Mouse (Mus musculus): Measurements from ENCODE around the gene Suds3.

DNA sequence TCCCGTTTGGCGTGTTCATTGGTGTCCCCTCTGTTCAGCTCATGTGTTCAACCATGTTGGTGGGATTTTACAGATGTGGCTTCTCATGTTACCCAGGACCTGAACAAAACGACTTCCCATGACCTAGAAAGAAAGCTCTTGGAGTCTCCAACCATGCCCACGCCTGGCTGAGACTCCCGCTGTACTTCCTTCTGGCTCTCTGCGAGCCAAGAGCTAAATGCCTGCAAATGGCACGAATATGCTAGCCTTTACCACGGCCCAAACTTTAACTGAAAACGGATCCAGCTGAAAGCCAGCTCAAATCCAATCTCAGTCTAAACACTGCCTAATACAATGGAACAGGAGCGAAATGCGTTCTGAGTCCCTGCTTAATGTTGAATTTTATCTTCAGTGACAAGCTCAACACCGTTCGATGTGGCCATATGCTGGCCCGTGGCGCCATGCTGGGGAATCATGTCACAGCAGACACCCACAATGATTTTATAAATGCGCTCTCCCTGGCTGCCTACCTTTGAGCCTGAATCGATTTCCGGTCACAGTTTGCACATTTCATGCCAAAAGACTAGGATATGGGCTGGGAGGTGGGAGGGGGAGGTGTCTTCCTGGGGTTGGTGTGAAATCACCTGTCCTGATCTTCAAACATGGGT, 55.3 kb downstream of the Suds3 start:
- TF ChIP-seq MAZ (IDR thresholded peaks at IDR 0.05; ENCODE audit: low read depth, low read length), result no peak
- TF ChIP-seq CHD2 (IDR thresholded peaks at IDR 0.05; ENCODE audit: low read length), result no peak
- TF ChIP-seq CTCF (IDR thresholded peaks at IDR 0.05 in 2 of 3, conservative IDR thresholded peaks at IDR 0.05 in 1 of 3; ENCODE audit: control insufficient read depth in 1 of 3, insufficient read depth in 1 of 3, low read depth in 2 of 3, low read length in 3 of 3, poor library complexity in 1 of 3, severe bottlenecking in 1 of 3), result no peak
- TF ChIP-seq CHD1 (IDR thresholded peaks at IDR 0.05; ENCODE audit: low read depth, low read length), result no peak

Measured in MEL (cell line).